Mouse (Mus musculus): ENCODE data around the gene Magi2.

- TF ChIP-seq CTCF (IDR thresholded peaks at IDR 0.05; ENCODE audit: extremely low read depth, insufficient read length, insufficient replicate concordance, low read depth, low read length) (no peak), POLR2A (IDR thresholded peaks at IDR 0.05; ENCODE audit: low read depth, low read length) (no peak)
Measured at GRCm38 (mm10) chr5:19522168-19522567, 295.3 kb downstream of the Magi2 start.
